Mouse (Mus musculus): ENCODE data around the gene Kcnd2. TPM values are rescaled to one million over a fixed set of nuclear protein-coding genes. Genes with fewer than 3 reads are reported as not detected.

Kcnd2 gene
- polyA plus RNA-seq, 2 experiments: 0.01 TPM; not detected in 1

GRCm38 (mm10) chr6:21267897-21268296 is 52.6 kb downstream of the Kcnd2 start:
- no peak overlapping the region for H3K4me2 ChIP-seq (ENCODE audit: low read depth)
- WGBS (ENCODE audit: insufficient replicate concordance): 38% methylated on average over 2 of the region's 2 CpGs

GRCm38 (mm10) chr6:21277343-21277933 is 62.1 kb downstream of the Kcnd2 start:
- no peak overlapping the region for H3K27ac ChIP-seq
- no peak for DNase-seq (ENCODE audit: low read depth in 3 of 3, low spot score in 3 of 3)
- H3K9ac ChIP-seq (replicated peaks): no peak overlapping the region
- H3K4me1 ChIP-seq (replicated peaks; ENCODE audit: control insufficient read depth in 2 of 2, insufficient read depth in 2 of 2, low read length in 1 of 2): no peaks in the 10 kb centered on the region
- H3K4me3 ChIP-seq (ENCODE audit: insufficient read depth in 1 of 2, low read depth in 2 of 2, low read length in 2 of 2): no peak overlapping the region
- H3K36me3 ChIP-seq (replicated peaks; ENCODE audit: control insufficient read depth, insufficient read depth, low read depth): no peaks in the 10 kb centered on the region
- H3K4me2 ChIP-seq (ENCODE audit: low read depth): no peak overlapping the region
- WGBS (ENCODE audit: insufficient replicate concordance): 59% methylated on average over 6 of the region's 6 CpGs
- no peak for ATAC-seq (ENCODE audit: insufficient read depth)
- H3K27me3 ChIP-seq (ENCODE audit: control insufficient read depth, insufficient read depth, low read length): no peaks in the 10 kb centered on the region
- no peaks in the 10 kb centered on the region for H3K9me3 ChIP-seq (ENCODE audit: control insufficient read depth, low read length)
- TF ChIP-seq CTCF (IDR thresholded peaks at IDR 0.05; ENCODE audit: low read depth) (no peak), EP300 (IDR thresholded peaks at IDR 0.05; ENCODE audit: low read depth) (no peak)

More at GRCm38 (mm10) chr6:21267897-21268296, 52.6 kb downstream of the Kcnd2 start:
- Histone ChIP-seq H3K4me1 (replicated peaks; ENCODE audit: control insufficient read depth in 2 of 2, insufficient read depth in 2 of 2, low read length in 1 of 2) (no peaks in the 10 kb centered on the region), H3K36me3 (replicated peaks; ENCODE audit: control insufficient read depth, insufficient read depth, low read depth) (no peaks in the 10 kb centered on the region), H3K9ac (replicated peaks) (no peak overlapping the region), H3K27me3 (ENCODE audit: control insufficient read depth, insufficient read depth, low read length) (no peaks in the 10 kb centered on the region), H3K4me3 (ENCODE audit: insufficient read depth in 1 of 2, low read depth in 2 of 2, low read length in 2 of 2) (no peak overlapping the region), H3K27ac (no peak overlapping the region), H3K9me3 (ENCODE audit: control insufficient read depth, low read length) (no peaks in the 10 kb centered on the region)
- no peak for ATAC-seq (ENCODE audit: insufficient read depth)
- TF ChIP-seq CTCF (IDR thresholded peaks at IDR 0.05; ENCODE audit: low read depth): no peak
- TF ChIP-seq EP300 (IDR thresholded peaks at IDR 0.05; ENCODE audit: low read depth): no peak
- DNase-seq (ENCODE audit: low read depth in 3 of 3, low spot score in 3 of 3): no peak

GRCm38 (mm10) chr6:21304943-21305342 is 89.6 kb downstream of the Kcnd2 start:
- H3K27me3 ChIP-seq (ENCODE audit: control insufficient read depth, insufficient read depth, low read length): no peaks in the 10 kb centered on the region
- H3K36me3 ChIP-seq (replicated peaks; ENCODE audit: control insufficient read depth, insufficient read depth, low read depth): no peaks in the 10 kb centered on the region
- no peak overlapping the region for H3K27ac ChIP-seq
- no peak for ATAC-seq (ENCODE audit: insufficient read depth)
- H3K9me3 ChIP-seq (ENCODE audit: control insufficient read depth, low read length): no peaks in the 10 kb centered on the region
- no peak for DNase-seq (ENCODE audit: low read depth in 3 of 3, low spot score in 3 of 3)
- H3K4me1 ChIP-seq (replicated peaks; ENCODE audit: control insufficient read depth in 2 of 2, insufficient read depth in 2 of 2, low read length in 1 of 2): no peaks in the 10 kb centered on the region
- WGBS (ENCODE audit: insufficient replicate concordance): 58% methylated on average over 4 of the region's 4 CpGs
- no peak overlapping the region for H3K4me2 ChIP-seq (ENCODE audit: low read depth)
- H3K9ac ChIP-seq (replicated peaks): no peak overlapping the region
- H3K4me3 ChIP-seq (ENCODE audit: insufficient read depth in 1 of 2, low read depth in 2 of 2, low read length in 2 of 2): no peak overlapping the region
- TF ChIP-seq CTCF (IDR thresholded peaks at IDR 0.05; ENCODE audit: low read depth): no peak
- TF ChIP-seq EP300 (IDR thresholded peaks at IDR 0.05; ENCODE audit: low read depth): no peak

GRCm38 (mm10) chr6:21310159-21310558 is 94.9 kb downstream of the Kcnd2 start:
- Histone ChIP-seq H3K27me3 (ENCODE audit: control insufficient read depth, insufficient read depth, low read length) (no peaks in the 10 kb centered on the region), H3K36me3 (replicated peaks; ENCODE audit: control insufficient read depth, insufficient read depth, low read depth) (no peaks in the 10 kb centered on the region), H3K4me3 (ENCODE audit: insufficient read depth in 1 of 2, low read depth in 2 of 2, low read length in 2 of 2) (no peak overlapping the region), H3K9ac (replicated peaks) (no peak overlapping the region), H3K9me3 (ENCODE audit: control insufficient read depth, low read length) (no peaks in the 10 kb centered on the region), H3K4me1 (replicated peaks; ENCODE audit: control insufficient read depth in 2 of 2, insufficient read depth in 2 of 2, low read length in 1 of 2) (no peaks in the 10 kb centered on the region), H3K4me2 (ENCODE audit: low read depth) (no peak overlapping the region), H3K27ac (no peak overlapping the region)
- DNase-seq (ENCODE audit: low read depth in 3 of 3, low spot score in 3 of 3): no peak
- TF ChIP-seq EP300 (IDR thresholded peaks at IDR 0.05; ENCODE audit: low read depth) (no peak), CTCF (IDR thresholded peaks at IDR 0.05; ENCODE audit: low read depth) (no peak)
- WGBS (ENCODE audit: insufficient replicate concordance): 70% methylated on average over 3 of the region's 3 CpGs
- no peak for ATAC-seq (ENCODE audit: insufficient read depth)

- no peak for DNase-seq (ENCODE audit: low read depth in 3 of 3, low spot score in 3 of 3)
- Histone ChIP-seq H3K27ac (no peak overlapping the region), H3K27me3 (ENCODE audit: control insufficient read depth, insufficient read depth, low read length) (no peaks in the 10 kb centered on the region), H3K9ac (replicated peaks) (no peak overlapping the region), H3K4me1 (replicated peaks; ENCODE audit: control insufficient read depth in 2 of 2, insufficient read depth in 2 of 2, low read length in 1 of 2) (no peaks in the 10 kb centered on the region), H3K4me3 (ENCODE audit: insufficient read depth in 1 of 2, low read depth in 2 of 2, low read length in 2 of 2) (no peak overlapping the region), H3K4me2 (ENCODE audit: low read depth) (no peak overlapping the region), H3K9me3 (ENCODE audit: control insufficient read depth, low read length) (no peaks in the 10 kb centered on the region), H3K36me3 (replicated peaks; ENCODE audit: control insufficient read depth, insufficient read depth, low read depth) (no peaks in the 10 kb centered on the region)
- TF ChIP-seq CTCF (IDR thresholded peaks at IDR 0.05; ENCODE audit: low read depth): no peak
- no peak for TF ChIP-seq EP300 (IDR thresholded peaks at IDR 0.05; ENCODE audit: low read depth)
- no peak for ATAC-seq (ENCODE audit: insufficient read depth)
- 67% methylated on average over 6 of the region's 6 CpGs for WGBS (ENCODE audit: insufficient replicate concordance)
These were observed 106.1 kb downstream of the Kcnd2 start for GRCm38 (mm10) chr6:21321407-21321806.

All from liver, embryonic 14.5 days (tissue).